Mouse (Mus musculus) cerebellum, adult 2 months (tissue): ENCODE results near the gene Itgb5.

Source experiments
- CTCF ChIP-seq: fragments of 200-500 bp; IDR thresholded peaks from 2 replicates; pipeline ENCODE4 v1.5.1; 2011; ENCODE audit warnings: low read depth, mild to moderate bottlenecking, control low read depth, low read length, moderate library complexity, borderline replicate concordance; ENCODE audit not compliant: insufficient read depth
- POLR2A ChIP-seq: fragments of 200-500 bp; IDR thresholded peaks from 2 replicates; pipeline ENCODE4 v1.6.1; 2011; ENCODE audit warnings: low read length, control low read depth, borderline replicate concordance; ENCODE audit not compliant: insufficient read depth

- no peak for TF ChIP-seq CTCF
- TF ChIP-seq POLR2A = no peak
Measured at GRCm38 (mm10) chr16:33892539-33892938, 63.1 kb downstream of the Itgb5 start.
